Mouse (Mus musculus) fibroblast of lung, adult 2 months (primary cell): ENCODE data around the gene Cmtm2a.
"Not testable (repeated sequence)": the region's sequence is repeated elsewhere in the genome, so short reads cannot be mapped to it uniquely, and the experiment has no call there.

ENCODE experiments used
- DNase-seq: peaks from one replicate; pipeline ENCODE4 v3.0.0-alpha.2; 2011; ENCODE audit warnings: low read depth

Cmtm2a gene

GRCm38 (mm10) chr8:104293081-104293480 lies at the start of gene Cmtm2a:
TSS of gene Cmtm2a (minus strand) at chr8:104293181.
- not testable (repeated sequence) for DNase-seq

GRCm38 (mm10) chr8:104342426-104342825 lies 49.4 kb upstream of the Cmtm2a start:
- no peak for DNase-seq

- DNase-seq: no peak
These were observed 48.7 kb upstream of the Cmtm2a start for GRCm38 (mm10) chr8:104341678-104342077.

GRCm38 (mm10) chr8:104341106-104341561 lies 48.2 kb upstream of the Cmtm2a start:
- peak; percentile 67 for DNase-seq

- DNase-seq: peak; percentile 36
These were observed 47.5 kb upstream of the Cmtm2a start for GRCm38 (mm10) chr8:104340233-104341105.

- no peak for DNase-seq
These were observed 46.9 kb upstream of the Cmtm2a start for GRCm38 (mm10) chr8:104339983-104340232.

- DNase-seq: no peak
These were observed 46.4 kb upstream of the Cmtm2a start, which contains the start of gene Cmtm3 for GRCm38 (mm10) chr8:104339229-104339982. TSS of gene Cmtm3 (plus strand) at chr8:104339410.

- no peak for DNase-seq
These were observed 44.9 kb upstream of the Cmtm2a start for GRCm38 (mm10) chr8:104337890-104338289.

- DNase-seq: no peak
These were observed 43.8 kb upstream of the Cmtm2a start for GRCm38 (mm10) chr8:104336806-104337205.

- DNase-seq: no peak
These were observed 41.2 kb upstream of the Cmtm2a start for GRCm38 (mm10) chr8:104334196-104334595.

GRCm38 (mm10) chr8:104333786-104334185 lies 40.8 kb upstream of the Cmtm2a start:
- DNase-seq: no peak

- DNase-seq: no peak
These were observed 40.0 kb upstream of the Cmtm2a start for GRCm38 (mm10) chr8:104332665-104333631.

- not testable (repeated sequence) for DNase-seq
These were observed 28.9 kb upstream of the Cmtm2a start, which contains the start of gene Cmtm2b for GRCm38 (mm10) chr8:104321930-104322329. TSS of gene Cmtm2b (plus strand) at chr8:104322230.

- DNase-seq: not testable (repeated sequence)
These were observed 28.3 kb upstream of the Cmtm2a start, which contains the start of gene Gm11020 for GRCm38 (mm10) chr8:104321267-104321666. TSS of gene Gm11020 (plus strand) at chr8:104321567.

GRCm38 (mm10) chr8:104313311-104313710 lies 20.3 kb upstream of the Cmtm2a start:
- DNase-seq: peak; percentile 14

GRCm38 (mm10) chr8:104312023-104312422 lies 19.0 kb upstream of the Cmtm2a start:
- not testable (repeated sequence) for DNase-seq

- DNase-seq: not testable (repeated sequence)
These were observed 16.6 kb upstream of the Cmtm2a start, which contains the start of the genes Gm45711 and Cmtm1 for GRCm38 (mm10) chr8:104309441-104310155. TSS of gene Gm45711 (minus strand) at chr8:104310081. TSS of gene Cmtm1 (minus strand) at chr8:104310145.

- DNase-seq: not testable (repeated sequence)
These were observed 15.4 kb upstream of the Cmtm2a start for GRCm38 (mm10) chr8:104308341-104308740.

- no peak for DNase-seq
These were observed 12.0 kb upstream of the Cmtm2a start for GRCm38 (mm10) chr8:104304962-104305361.

GRCm38 (mm10) chr8:104302536-104302935 lies 9.6 kb upstream of the Cmtm2a start:
- not testable (repeated sequence) for DNase-seq

GRCm38 (mm10) chr8:104301577-104301976 lies 8.6 kb upstream of the Cmtm2a start:
- DNase-seq: not testable (repeated sequence)
